Mouse (Mus musculus) lung, postnatal 14 days (tissue): ENCODE results near the gene Prep.
"Not testable (repeated sequence)": the region's sequence is repeated elsewhere in the genome, so short reads cannot be mapped to it uniquely, and the experiment has no call there.

ENCODE experiments used
- DNase-seq: peaks from one replicate; pipeline ENCODE4 v3.0.0; 2021

Gene Prep

GRCm38 (mm10) chr10:45122476-45122875 is 55.5 kb downstream of the Prep start:
- no peak for DNase-seq

GRCm38 (mm10) chr10:45123011-45123410 is 56.0 kb downstream of the Prep start:
- no peak for DNase-seq

GRCm38 (mm10) chr10:45129105-45129504 is 62.1 kb downstream of the Prep start:
- peak; percentile 26 for DNase-seq

- no peak for DNase-seq
These were observed 63.0 kb downstream of the Prep start for GRCm38 (mm10) chr10:45130004-45130403.

GRCm38 (mm10) chr10:45132371-45132770 is 65.4 kb downstream of the Prep start:
- peak; percentile 54 for DNase-seq

- no peak for DNase-seq
These were observed 69.8 kb downstream of the Prep start for GRCm38 (mm10) chr10:45136806-45137205.

GRCm38 (mm10) chr10:45139910-45140309 is 72.9 kb downstream of the Prep start:
- no peak for DNase-seq

- no peak for DNase-seq
These were observed 73.6 kb downstream of the Prep start for GRCm38 (mm10) chr10:45140474-45141212.

GRCm38 (mm10) chr10:45142359-45142758 is 75.4 kb downstream of the Prep start:
- no peak for DNase-seq

- DNase-seq = no peak
These were observed 77.2 kb downstream of the Prep start for GRCm38 (mm10) chr10:45144038-45144817.

GRCm38 (mm10) chr10:45146821-45147220 is 79.8 kb downstream of the Prep start:
- no peak for DNase-seq

GRCm38 (mm10) chr10:45151137-45151536 is 84.1 kb downstream of the Prep start:
- DNase-seq = no peak

GRCm38 (mm10) chr10:45151771-45152692 is 85.0 kb downstream of the Prep start:
- DNase-seq = no peak

GRCm38 (mm10) chr10:45154557-45155060 is 87.6 kb downstream of the Prep start:
- DNase-seq = no peak

GRCm38 (mm10) chr10:45165851-45166250 is 98.8 kb downstream of the Prep start:
- no peak for DNase-seq

- no peak for DNase-seq
These were observed 106.9 kb downstream of the Prep start for GRCm38 (mm10) chr10:45173927-45174326.

- no peak for DNase-seq
These were observed 107.3 kb downstream of the Prep start for GRCm38 (mm10) chr10:45174345-45174744.

- not testable (repeated sequence) for DNase-seq
These were observed 110.8 kb downstream of the Prep start, which contains the start of gene Popdc3 for GRCm38 (mm10) chr10:45177798-45178197. TSS of gene Popdc3 (plus strand) at chr10:45178098.

- DNase-seq = no peak
These were observed 113.8 kb downstream of the Prep start for GRCm38 (mm10) chr10:45180677-45181326.

GRCm38 (mm10) chr10:45181344-45181743 is 114.3 kb downstream of the Prep start:
- no peak for DNase-seq

- DNase-seq = no peak
These were observed 118.5 kb downstream of the Prep start for GRCm38 (mm10) chr10:45185457-45185856.
